Mouse (Mus musculus) kidney, adult 2 months (tissue): ENCODE results near the gene D8Ertd738e. TPM values are rescaled to one million over a fixed set of nuclear protein-coding genes. Genes with fewer than 3 reads are reported as not detected.
A peak's percentile ranks its signal among the peaks of the same experiment; 100 is the strongest.

Experiments used
- DNase-seq: peaks from one replicate; pipeline ENCODE4 v3.0.0; 2021
- H3K27ac ChIP-seq: fragments of 200-500 bp; 2 replicates; pipeline ENCODE4 v1.5.1; 2012; ENCODE audit warnings: low read depth, low read length, control low read depth, inconsistent platforms; ENCODE audit not compliant: insufficient read depth
- H3K27me3 ChIP-seq: fragments of 200-500 bp; replicated peaks from 2 replicates; pipeline ENCODE4 v1.6.1; 2012; ENCODE audit warnings: mild to moderate bottlenecking, moderate library complexity, low read length, inconsistent platforms; ENCODE audit not compliant: control insufficient read depth, insufficient read depth
- H3K36me3 ChIP-seq: fragments of 200-500 bp; 2 replicates; pipeline ENCODE4 v1.6.1; 2012; ENCODE audit warnings: mild to moderate bottlenecking, moderate library complexity, low read length, inconsistent platforms; ENCODE audit not compliant: control insufficient read depth, insufficient read depth
- H3K4me1 ChIP-seq: fragments of 200-500 bp; 2 replicates; pipeline ENCODE4 v1.6.1; 2011; ENCODE audit warnings: low read length; ENCODE audit not compliant: control insufficient read depth, insufficient read depth
- H3K4me3 ChIP-seq: fragments of 200-500 bp; 2 replicates; pipeline ENCODE4 v1.5.1; 2011; ENCODE audit warnings: mild to moderate bottlenecking, low read depth, low read length, control low read depth; ENCODE audit not compliant: insufficient read depth
- CTCF ChIP-seq: fragments of 200-500 bp; conservative IDR thresholded peaks from 2 replicates; pipeline ENCODE4 v1.5.1; 2011; ENCODE audit warnings: low read depth, mild to moderate bottlenecking, control low read depth, low read length, moderate library complexity, mixed read lengths; ENCODE audit not compliant: insufficient read depth, insufficient read length
- POLR2A ChIP-seq: fragments of 200-500 bp; IDR thresholded peaks from one replicate; pipeline ENCODE4 v1.6.1; 2011; ENCODE audit warnings: low read depth, low read length, control low read depth
- WGBS: fragments of 180-500 bp; shearing (Covaris S2); methylation state at CpG from one replicate; pipeline ENCODE4 v1.1.7; 2018; 5-methylcytosine and 5-hydroxymethylcytosine counted together
- polyA plus RNA-seq: library from polyadenylated mRNA; depleted of rRNA; stranded (reverse); fragments of >200 nt; gene quantifications from 2 replicates; pipeline ENCODE4 v1.2.3, GENCODE M21; 2012

Gene D8Ertd738e
- polyA plus RNA-seq, 1 experiment, result 246 TPM

DNA sequence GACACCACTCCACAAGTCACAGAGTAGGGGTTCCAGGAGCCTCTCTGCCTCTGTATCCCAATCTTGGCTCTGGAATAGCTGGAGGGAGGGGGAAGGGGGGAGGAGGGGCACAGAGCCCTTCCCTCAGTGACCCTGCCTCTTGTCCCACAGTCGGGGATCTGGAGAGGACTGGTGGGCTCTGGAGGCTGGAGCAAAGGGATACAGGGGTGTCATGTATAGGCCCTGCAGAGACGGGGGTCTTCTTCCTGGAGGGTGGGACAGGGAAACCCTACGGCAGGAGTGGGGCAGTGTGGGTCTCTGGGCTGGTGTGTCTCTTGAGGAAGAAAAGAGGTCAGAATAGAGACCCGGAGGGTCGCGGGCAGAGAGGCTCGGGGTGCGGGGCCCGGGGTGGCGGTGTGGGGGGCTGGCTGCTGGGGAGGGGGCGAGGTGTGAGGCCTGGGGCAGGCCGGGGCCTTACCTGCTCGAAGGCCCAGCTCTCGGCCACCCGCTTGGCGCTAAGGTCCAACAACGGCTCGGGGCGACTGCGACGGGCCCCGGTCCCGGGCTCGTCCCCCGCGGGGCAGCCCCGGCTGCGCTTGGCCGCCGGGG is 13.0 kb downstream of the D8Ertd738e start:
- TF ChIP-seq POLR2A (no peak), CTCF (no peak)
- Histone ChIP-seq H3K4me1 (peaks cover 8% of the 10 kb centered on the region; the same call in 1 of the 2 replicates), H3K36me3 (no peaks in the 10 kb centered on the region), H3K27me3 (no peaks in the 10 kb centered on the region), H3K27ac (no peak overlapping the region), H3K4me3 (peak overlapping the region; percentile 90)
- WGBS, result under 1% methylated on average over 27 of the region's 30 CpGs
- DNase-seq, result no peak

DNA sequence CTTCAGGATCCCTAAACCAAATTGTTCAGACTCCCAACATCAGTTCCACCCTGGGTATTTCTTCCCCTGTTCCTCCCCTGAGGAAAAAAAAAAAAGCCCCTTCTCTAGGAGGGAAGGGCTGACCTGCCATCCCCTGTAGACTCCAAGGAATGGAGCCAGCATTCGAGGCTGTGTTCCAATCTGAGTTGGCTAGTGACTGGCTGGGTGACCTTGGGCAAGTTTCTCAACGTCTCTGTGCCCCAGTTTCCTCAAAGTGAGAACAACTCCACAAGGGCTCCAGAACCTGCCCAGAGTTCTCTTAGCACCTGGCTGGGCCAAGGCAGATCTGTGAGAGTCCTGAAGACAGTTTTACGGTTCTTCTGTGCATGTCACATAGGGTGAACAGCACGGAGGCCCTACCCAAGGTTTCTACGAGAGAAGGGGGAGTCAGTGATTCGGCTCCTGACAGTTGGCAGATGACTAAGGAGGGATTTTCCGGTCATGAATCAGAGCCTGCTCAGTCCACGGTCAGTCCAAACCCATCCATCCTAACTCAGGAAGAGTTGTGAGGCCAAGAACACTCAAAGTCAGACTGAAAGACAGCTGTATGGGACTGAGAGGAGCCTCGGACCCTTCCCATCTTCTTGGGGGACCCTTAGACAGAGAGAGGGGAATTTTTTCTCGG is 13.6 kb downstream of the D8Ertd738e start:
- TF ChIP-seq CTCF, result no peak
- TF ChIP-seq POLR2A, result no peak
- H3K27ac ChIP-seq, result no peak overlapping the region
- DNase-seq, result peak; percentile 29
- no peaks in the 10 kb centered on the region for H3K36me3 ChIP-seq
- H3K27me3 ChIP-seq, result no peaks in the 10 kb centered on the region
- WGBS, result 4% methylated on average over 10 of the region's 10 CpGs
- peak overlapping the region; percentile 90 for H3K4me3 ChIP-seq
- peaks cover 8% of the 10 kb centered on the region; the same call in 1 of the 2 replicates for H3K4me1 ChIP-seq

DNA sequence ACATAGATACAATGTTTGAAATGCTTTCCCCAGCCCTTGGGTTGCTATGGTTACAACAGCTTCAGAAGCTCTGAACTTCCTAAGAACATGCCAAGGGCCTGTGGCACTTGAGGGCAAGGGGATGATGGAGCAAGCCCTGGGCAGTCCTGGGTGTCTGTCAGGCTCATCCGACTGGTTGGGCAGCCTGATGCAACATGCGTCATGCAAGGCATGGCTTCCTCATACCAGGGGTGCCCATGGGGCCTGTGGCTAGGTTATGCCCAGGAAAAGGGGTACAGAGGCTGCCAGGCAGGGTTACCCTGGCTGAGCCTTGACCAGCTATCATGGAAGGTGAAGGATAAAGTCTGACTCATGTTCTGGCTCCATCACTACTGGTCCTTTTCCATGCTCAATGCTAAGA is 16.5 kb downstream of the D8Ertd738e start:
- H3K36me3 ChIP-seq, result no peaks in the 10 kb centered on the region
- no peaks in the 10 kb centered on the region for H3K27me3 ChIP-seq
- peaks cover 8% of the 10 kb centered on the region; the same call in 1 of the 2 replicates for H3K4me1 ChIP-seq
- DNase-seq, result no peak
- H3K27ac ChIP-seq, result no peak overlapping the region
- TF ChIP-seq CTCF (no peak), POLR2A (no peak)
- no peak overlapping the region for H3K4me3 ChIP-seq
- WGBS, result 85% methylated on average over 2 of the region's 2 CpGs

DNA sequence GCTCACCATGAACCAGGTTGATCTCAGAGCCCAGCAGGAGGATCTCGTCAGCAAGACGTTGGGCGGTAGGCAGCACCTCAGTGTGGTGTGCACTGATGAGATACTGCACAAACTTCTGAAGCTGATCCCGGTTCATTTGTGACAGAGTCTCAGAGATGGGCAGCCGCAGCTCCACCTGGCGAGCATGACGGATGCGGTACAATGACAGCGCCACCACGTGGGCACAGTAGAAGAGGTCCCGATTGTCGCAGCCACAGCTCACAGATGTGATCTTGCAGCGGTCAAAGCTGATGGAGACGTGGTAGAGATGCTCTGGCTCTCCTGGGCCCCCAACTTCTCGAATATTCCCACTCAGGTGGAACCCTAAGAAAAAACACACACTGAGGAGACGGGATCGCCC is 18.8 kb downstream of the D8Ertd738e start:
- Histone ChIP-seq H3K4me3 (no peak overlapping the region), H3K27ac (no peak overlapping the region), H3K4me1 (peaks cover 4% of the 10 kb centered on the region; the same call in 1 of the 2 replicates), H3K27me3 (no peaks in the 10 kb centered on the region), H3K36me3 (no peaks in the 10 kb centered on the region)
- 79% methylated on average over 17 of the region's 17 CpGs for WGBS
- TF ChIP-seq POLR2A (no peak), CTCF (peak; percentile 24; the same call in 1 of the 2 replicates)
- DNase-seq, result no peak

DNA sequence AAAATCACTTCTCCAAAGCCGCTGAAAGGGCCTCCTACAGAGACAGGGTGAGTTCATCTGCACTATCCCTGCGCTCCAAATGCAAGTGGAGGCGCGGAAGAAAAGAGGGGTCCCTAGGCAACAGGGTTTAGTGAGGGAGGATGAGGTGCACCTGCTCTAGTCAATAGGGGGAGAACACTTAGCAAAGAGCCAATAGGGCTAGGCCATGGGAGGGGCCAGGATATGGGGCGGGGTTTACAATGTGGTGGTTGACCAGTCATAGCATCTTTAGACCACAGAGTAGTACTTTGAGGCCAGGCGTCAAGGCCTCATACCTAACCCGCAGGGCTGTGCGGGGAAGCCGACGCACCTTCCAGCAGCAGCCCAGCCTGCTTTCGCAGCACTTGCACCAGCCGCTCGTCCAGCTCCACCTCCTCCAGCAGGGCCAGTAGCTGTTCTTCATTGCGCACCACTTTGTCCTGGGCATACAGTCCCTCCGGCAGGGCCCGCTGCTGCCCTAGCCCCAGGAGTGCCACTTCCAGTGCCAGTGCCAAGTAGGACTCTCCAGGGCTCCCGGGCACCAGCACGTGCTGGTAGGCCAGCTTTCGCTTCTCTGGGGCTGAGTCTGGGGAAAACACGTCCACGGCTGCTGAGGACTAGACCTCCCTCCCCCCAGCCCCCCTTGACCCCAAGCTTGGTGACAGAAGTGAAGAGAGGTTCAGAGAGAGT is 26.0 kb downstream of the D8Ertd738e start:
- no peaks in the 10 kb centered on the region for H3K36me3 ChIP-seq
- 92% methylated on average over 21 of the region's 21 CpGs for WGBS
- H3K4me1 ChIP-seq, result no peaks in the 10 kb centered on the region
- H3K4me3 ChIP-seq, result no peak overlapping the region
- H3K27ac ChIP-seq, result no peak overlapping the region
- no peak for DNase-seq
- TF ChIP-seq POLR2A, result no peak
- no peak for TF ChIP-seq CTCF
- H3K27me3 ChIP-seq, result no peaks in the 10 kb centered on the region

DNA sequence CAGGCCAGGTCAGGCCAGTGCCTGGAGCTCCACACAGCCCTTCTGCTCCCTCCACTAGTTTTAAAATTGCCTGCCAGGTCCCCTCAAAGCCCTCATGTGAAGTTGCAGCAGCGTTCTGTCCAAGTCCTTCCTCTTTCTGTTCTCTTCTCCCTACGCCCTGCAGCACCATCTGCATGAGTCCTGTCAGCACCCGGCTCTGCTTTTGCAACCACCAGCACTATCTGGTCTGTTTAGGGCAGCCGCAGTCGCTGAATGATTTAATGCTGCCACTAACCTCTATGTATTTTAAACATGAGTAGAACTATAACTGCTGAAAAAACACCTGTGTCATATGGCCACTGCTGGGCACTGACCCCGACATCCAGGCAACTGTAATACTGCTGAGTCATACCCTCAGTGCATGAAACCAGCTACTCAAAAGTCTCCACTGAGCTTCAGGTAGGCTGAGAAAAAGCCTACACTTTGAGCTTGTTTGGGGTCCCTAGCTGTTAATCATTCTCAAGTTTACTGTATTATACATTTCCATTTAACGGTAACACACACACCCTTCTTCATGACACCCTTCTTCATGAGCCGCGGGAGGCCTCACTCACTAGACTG is 26.9 kb downstream of the D8Ertd738e start:
- TF ChIP-seq CTCF (no peak), POLR2A (no peak)

More for the DNA sequence above, 26.9 kb downstream of the D8Ertd738e start:
- Histone ChIP-seq H3K27ac (no peak overlapping the region), H3K4me3 (no peak overlapping the region), H3K27me3 (no peaks in the 10 kb centered on the region), H3K4me1 (no peaks in the 10 kb centered on the region), H3K36me3 (no peaks in the 10 kb centered on the region)
- 65% methylated on average over 9 of the region's 9 CpGs for WGBS
- no peak for DNase-seq
